Mouse (Mus musculus) MN1 (cell line): ENCODE measurements around the gene Atg10.
"Not testable (repeated sequence)": the region's sequence is repeated elsewhere in the genome, so short reads cannot be mapped to it uniquely, and the experiment has no call there.

Source experiments
- DNase-seq: peaks from one replicate; pipeline ENCODE4 v3.0.0-alpha.2; 2016; ENCODE audit warnings: low spot score

The Atg10 gene

GRCm38 (mm10) chr13:90935852-90936251 lies 287.9 kb downstream of the Atg10 start:
- no peak for DNase-seq

- no peak for DNase-seq
Observed at GRCm38 (mm10) chr13:90933256-90933655, 290.5 kb downstream of the Atg10 start.

GRCm38 (mm10) chr13:90929847-90930246 lies 293.9 kb downstream of the Atg10 start:
- DNase-seq, result peak; percentile 77

GRCm38 (mm10) chr13:90928266-90928665 lies 295.5 kb downstream of the Atg10 start:
- not testable (repeated sequence) for DNase-seq

- no peak for DNase-seq
Observed at GRCm38 (mm10) chr13:90926938-90927633, 296.7 kb downstream of the Atg10 start.

GRCm38 (mm10) chr13:90926125-90926765 lies 297.5 kb downstream of the Atg10 start:
- DNase-seq, result no peak

GRCm38 (mm10) chr13:90925191-90925590 lies 298.6 kb downstream of the Atg10 start:
- DNase-seq, result no peak

- DNase-seq, result no peak
Observed at GRCm38 (mm10) chr13:90924072-90924471, 299.7 kb downstream of the Atg10 start.

GRCm38 (mm10) chr13:90923617-90924016 lies 300.2 kb downstream of the Atg10 start:
- DNase-seq, result peak; percentile 31

GRCm38 (mm10) chr13:90922751-90923612 lies 300.8 kb downstream of the Atg10 start, which contains the start of gene Rps23:
TSS of gene Rps23 (plus strand) at chr13:90922958.
- peak; percentile 94 for DNase-seq

GRCm38 (mm10) chr13:90914721-90915120 lies 309.0 kb downstream of the Atg10 start:
- DNase-seq, result no peak

GRCm38 (mm10) chr13:90913675-90914192 lies 310.0 kb downstream of the Atg10 start:
- no peak for DNase-seq

GRCm38 (mm10) chr13:90912760-90913674 lies 310.8 kb downstream of the Atg10 start:
- DNase-seq, result no peak

- DNase-seq, result no peak
Observed at GRCm38 (mm10) chr13:90907376-90907775, 316.4 kb downstream of the Atg10 start.

GRCm38 (mm10) chr13:90905176-90905575 lies 318.6 kb downstream of the Atg10 start, which contains the start of gene Atp6ap1l:
TSS of gene Atp6ap1l (minus strand) at chr13:90905355.
- DNase-seq, result peak; percentile 94

GRCm38 (mm10) chr13:90896821-90897220 lies 326.9 kb downstream of the Atg10 start:
- no peak for DNase-seq

- DNase-seq, result peak; percentile 32
Observed at GRCm38 (mm10) chr13:90896098-90896497, 327.7 kb downstream of the Atg10 start.

- DNase-seq, result no peak
Observed at GRCm38 (mm10) chr13:90894819-90895218, 328.9 kb downstream of the Atg10 start.

- no peak for DNase-seq
Observed at GRCm38 (mm10) chr13:90890111-90890510, 333.7 kb downstream of the Atg10 start.

GRCm38 (mm10) chr13:90886568-90886983 lies 337.2 kb downstream of the Atg10 start:
- peak; percentile 77 for DNase-seq
